Mouse (Mus musculus) spleen, embryonic (tissue): ENCODE measurements at regions not wholly inside any gene's neighbourhood (a gene's known extent, or its start where the extent isn't known, plus 50 kb on each side); places are given as distances from the start of the nearest gene placed in this dataset.

Experiments used
- CTCF ChIA-PET: fragments of 350-600 bp; sonication (Branson Sonifier 250); formaldehyde crosslinking; loops from one replicate; lab custom pipeline; 2022; lab: Charles Lee

DNA sequence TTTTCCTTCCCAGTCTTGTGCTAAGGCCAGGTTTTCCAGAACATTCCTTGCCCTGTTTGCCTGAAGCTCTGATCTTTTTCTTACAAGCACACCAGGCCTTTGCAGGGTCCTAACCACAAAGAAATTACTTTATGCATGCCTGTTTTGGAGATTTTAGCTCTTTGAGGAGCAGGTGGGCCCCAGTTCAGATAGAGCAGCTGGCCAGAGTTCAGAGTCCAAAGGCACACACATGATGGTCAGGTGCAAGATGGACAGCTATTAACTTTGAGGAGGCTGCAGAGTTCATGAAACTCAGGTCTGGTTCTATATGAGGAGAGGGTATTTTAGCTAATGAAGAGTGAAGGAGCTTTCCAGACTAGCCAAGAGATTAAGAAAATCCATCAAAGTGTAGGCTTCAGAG, 125.8 kb upstream of the Maf start:
- CTCF ChIA-PET, result no interaction called here

DNA sequence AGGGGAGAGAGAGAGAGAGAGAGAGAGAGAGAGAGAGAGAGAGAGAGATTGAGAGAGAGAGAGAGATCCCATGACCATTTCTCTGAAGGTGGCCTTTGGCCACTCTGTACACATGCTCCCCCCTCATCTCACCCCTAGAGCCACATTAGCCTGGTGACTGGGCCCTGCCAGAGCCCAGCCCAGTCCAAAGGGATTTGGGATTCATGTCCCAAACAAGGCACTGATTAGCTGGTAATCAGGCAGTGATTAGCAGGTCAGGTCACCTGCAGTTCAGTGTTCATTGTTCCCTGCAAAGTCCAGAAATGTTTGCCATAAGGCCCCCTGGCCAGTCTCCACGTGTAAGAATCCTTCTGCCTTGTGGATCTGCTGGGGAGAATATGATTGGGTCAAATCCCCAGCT, 124.1 kb upstream of the Maf start:
- CTCF ChIA-PET, result no interaction called here

DNA sequence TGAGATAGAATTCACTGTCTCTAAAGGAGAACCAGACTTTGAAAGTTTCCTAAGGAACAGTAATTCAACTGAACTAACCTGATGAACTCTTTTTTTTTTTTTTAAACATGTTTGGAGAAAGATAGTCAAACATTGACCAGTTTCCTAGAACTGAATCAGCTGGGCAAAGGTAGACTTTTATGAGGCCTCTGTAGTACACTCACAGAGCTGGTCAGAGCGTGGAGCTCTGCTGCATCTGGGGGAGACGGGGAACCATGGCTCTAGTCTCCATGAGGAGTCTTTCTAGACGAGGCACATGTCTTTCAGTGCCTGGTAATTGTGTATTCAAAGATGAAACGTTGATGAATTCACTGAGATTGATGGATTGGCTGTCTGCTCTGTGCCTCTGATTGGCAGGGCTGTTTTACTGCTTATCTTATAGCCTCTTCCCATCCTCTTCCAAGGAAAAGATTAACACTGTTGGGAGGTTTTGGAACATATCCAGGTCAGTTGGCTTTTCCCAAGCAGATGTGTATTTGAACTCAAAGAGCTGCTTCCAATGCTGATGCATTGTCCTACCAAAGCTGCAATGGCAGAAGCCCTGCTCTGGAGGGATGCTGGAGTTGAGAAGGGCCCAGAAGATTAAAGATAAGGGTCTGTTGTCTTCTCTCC, 122.5 kb upstream of the Maf start:
- CTCF ChIA-PET, result no interaction called here

DNA sequence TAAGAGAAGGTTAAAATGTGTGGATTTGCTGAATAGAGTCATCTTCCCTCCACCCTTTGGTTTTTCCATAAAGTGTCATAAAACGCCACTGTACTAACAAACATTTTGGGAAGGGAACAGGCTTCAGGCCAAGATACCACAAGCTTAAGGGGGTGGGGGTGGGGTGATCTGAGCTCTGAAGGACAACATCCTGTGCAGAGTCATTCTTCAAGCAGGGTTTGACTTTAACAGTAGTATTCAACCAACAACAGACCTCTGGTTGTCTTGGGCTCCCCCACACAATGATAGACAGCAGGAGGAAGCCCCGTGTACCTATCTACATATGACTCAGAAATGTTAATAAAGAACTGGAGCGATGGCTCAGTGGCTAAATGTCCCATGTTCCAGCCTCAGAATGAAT, 118.9 kb upstream of the Maf start:
- CTCF ChIA-PET, result no interaction called here

DNA sequence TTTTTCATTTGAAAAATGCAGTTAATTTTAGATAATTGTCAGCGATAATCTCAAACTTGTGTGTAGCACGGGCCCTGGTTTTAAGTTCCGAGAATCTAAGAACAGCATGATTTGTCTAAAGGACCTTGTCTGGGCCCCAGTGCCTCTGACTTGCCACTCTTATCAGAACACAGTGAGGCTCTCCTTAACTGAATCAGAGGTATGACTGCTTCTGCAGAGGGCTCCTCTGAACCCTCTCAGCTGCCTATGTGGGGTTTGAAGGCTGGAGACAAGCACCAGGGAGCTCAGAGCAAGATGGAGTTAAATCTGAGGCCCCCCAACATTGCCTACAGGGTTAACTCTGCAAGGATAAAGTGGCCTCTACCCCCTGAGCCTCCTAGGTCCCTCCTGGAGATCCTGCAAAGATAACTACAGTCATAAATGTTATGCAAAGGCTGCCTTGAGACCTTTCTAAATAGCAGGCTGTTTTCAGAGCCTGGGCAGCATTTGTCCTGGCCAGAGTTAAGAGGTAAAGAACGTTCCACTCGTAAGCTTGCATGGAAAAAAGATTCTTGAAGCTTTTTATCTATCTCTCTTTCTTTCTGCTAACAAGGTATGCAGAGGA, 118.4 kb upstream of the Maf start:
- CTCF ChIA-PET, result no interaction called here

DNA sequence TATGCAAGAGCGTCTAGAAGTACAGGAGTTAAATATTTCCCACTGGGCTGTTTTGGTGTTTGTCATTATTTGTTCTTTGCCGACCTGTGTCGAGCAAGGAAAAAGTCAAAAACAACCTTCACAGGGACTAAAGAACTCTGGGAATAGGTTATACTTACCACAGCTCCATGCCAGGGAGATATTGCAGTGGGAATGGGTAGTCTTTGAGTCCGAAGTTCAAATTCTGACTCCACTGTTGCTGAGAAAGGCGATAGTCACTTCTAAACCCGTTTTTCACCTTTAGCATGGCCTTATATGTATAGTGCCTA, 116.8 kb upstream of the Maf start:
- CTCF ChIA-PET, result interaction anchor here (0.6 kb wide), 1 partner anchor 545 kb away, joined by 4 read pairs; no protein-coding TSS in a partner anchor

DNA sequence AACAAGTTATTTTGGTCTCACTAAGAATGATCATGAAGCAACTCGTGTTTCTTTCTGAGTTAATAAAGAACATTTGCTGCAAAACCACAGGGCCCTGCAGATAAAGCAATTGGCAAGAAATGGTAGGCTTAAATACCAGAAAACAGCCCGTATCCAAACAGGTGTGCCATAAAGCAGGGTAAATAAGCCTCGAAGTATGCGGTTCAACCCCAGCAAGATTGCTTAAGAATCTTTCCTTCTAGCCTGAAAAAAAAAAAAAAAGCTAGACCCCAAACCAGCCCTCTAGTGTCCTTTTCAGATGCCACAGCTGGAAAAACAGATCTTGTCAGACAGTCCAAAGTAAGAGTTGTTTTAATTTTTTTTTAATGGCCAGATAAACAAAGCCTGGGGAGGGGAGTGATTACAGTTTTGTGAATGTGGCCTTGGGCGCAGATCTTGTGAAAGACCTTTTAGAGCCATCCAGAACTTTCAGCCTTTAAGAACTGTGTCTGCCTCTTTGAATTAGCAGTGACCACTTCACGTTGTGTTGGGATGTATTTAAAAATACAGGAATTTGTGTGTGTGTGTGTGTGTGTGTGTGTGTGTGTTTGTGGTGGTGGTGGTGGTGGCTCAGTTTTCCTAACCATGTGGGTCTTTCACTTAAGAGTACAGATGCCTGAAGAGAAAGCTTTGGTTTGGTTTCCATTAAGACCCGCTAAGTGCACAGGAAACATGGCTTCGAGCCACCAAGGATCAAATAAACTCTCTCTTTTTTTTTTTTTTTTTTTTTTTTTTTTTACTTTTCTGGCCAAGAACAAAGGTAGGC, 116.3 kb upstream of the Maf start:
- CTCF ChIA-PET, result interaction anchor here (0.6 kb wide), 1 partner anchor 545 kb away, joined by 4 read pairs; no protein-coding TSS in a partner anchor

DNA sequence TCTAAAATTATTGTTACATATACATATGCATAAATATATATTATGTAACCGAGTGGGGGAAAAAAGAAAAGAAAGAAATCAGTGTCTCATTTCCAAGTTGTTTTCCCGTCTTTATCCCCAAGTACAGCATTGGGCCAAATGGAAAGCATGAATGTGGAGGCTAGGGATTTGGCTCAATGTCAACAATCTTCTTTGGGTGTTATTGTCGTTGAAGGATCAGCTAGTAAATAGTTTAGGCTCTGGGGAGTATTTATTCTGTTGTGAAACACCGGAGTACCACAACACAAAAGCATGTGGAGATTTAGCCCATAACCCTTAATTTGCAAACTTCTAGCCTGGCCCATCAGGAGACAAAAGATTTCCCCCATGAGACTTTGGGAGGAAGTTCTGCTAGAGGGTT, 105.8 kb upstream of the Maf start:
- CTCF ChIA-PET, result no interaction called here

DNA sequence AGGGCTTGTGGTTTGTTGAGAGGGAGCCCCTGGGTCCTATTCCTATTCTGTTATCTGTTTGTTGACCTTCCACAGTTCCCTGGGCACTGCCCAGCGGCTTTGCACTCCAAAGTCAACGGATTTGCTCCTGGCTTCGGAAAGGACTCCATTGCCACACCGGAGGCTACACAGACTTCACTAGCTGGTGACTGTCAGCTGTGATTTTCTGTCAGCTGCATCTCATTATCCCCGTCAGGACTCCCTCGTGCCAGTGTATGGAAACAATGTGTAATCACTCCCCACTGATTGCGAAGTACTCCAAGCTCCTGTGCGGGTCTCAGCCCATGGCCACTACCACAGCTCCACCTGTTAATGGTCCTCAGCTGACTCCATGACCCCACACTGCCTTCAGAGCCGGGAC, 99.0 kb upstream of the Maf start:
- CTCF ChIA-PET, result no interaction called here

DNA sequence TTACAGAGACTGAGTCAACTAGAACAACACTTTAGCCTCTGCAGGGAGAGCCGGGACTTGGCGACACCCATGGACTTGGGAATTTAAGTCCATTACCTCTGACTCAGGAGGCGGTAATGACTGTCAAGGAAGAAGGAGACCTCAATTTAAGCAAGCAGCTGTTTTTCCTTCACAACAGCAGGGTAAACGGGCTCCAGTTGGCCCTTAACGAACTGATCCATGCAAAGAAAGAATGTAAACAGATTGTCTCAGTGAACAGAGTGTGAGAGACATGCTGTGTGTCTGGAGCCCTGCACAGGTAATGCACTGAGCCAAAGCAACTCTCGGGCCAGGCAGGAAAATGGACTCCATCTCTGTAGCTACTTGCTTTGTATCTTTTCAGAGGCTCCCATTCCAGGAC, 98.5 kb upstream of the Maf start:
- CTCF ChIA-PET, result no interaction called here

DNA sequence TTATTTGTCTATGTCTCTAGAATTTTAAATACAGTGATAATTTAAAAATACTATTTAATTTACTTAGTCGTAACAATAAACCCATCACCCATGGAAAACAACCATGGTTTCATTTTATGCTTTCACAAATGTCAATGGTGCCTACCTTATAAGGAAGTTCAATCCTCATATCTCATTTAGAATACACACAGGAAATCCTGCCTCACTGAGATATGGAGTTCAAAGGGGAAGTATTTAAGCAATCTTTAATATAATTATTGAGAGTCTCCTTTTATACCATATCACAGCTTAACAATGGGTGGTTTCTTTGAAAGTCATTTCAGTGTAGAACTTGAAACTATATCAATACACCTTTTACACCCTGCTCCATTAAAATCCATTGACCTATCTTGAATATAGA, 86.0 kb upstream of the Maf start:
- CTCF ChIA-PET, result no interaction called here

DNA sequence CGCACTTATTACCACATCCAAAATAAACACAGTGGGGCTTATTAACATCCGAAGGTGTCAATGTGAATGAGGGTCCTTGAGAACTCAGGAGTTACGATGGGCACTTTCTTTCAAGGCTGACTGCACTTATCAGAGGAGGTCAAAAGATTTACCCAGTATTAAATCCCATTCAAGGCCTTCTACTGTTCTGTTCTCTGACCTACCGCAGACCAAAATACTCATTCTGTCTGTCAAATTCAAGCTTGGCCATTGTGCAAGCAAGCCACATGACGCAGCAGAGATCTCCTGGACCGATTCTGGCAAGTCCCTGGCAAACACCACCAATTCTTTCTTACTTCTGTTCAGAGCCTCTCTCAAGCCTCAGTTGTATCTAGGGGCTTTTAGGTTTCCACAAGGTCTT, 80.8 kb upstream of the Maf start:
- CTCF ChIA-PET, result no interaction called here

DNA sequence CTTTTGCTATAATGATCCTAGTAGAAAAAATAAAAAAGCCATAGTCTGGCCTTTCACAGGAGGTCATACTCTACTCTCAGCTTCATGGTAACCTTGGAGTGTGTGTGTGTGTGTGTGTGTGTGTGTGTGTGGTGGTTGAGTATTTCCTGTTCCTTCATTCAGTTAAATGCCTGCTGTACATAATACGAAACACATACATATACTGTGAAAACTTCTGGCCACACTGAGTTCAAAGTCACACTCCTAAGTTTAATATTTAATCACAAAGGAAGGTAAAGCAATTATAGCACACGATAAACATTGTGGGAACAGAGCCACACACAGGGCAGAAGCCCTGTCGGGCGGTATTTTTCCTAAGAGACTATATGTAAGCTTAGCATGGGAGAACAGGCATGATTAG, 78.6 kb upstream of the Maf start:
- CTCF ChIA-PET, result no interaction called here

DNA sequence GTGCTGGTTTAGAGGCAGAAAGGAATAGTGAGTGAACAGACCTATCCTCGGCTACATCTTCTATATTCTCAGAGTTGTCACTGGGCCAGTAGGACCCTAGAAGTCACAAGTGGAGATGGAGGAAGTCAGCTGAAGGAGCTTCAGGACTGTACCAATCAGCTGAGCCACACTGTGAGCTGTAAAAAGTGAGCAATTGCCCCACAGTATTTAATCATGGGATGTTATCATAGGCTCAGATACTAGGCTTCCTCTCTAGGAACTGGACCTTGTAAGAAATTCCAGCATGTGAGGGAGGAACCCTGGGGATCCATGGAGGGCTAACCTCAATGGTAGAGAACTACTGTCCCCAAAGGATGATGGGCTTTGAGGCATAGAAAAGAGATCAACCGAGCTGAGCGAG, 78.2 kb upstream of the Maf start:
- CTCF ChIA-PET, result no interaction called here

DNA sequence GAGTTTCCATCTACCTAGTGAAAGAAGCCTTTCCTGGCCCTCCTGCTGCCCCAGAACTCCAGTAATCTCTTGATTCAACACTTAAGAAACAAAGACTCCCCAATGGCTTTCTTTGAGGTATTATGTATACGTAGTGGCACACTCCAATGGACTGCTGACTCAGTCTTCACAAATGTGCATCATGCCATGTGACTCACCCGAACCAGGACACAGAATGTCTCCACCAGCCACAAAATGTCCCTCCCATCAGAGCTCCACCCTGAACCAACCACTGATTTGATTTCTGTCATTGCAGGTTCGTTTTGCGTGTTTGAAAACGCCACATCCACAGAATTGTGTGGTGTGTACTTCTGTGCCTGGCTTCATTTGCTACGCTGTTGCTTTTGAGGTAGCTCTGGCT, 75.8 kb upstream of the Maf start:
- CTCF ChIA-PET, result no interaction called here

DNA sequence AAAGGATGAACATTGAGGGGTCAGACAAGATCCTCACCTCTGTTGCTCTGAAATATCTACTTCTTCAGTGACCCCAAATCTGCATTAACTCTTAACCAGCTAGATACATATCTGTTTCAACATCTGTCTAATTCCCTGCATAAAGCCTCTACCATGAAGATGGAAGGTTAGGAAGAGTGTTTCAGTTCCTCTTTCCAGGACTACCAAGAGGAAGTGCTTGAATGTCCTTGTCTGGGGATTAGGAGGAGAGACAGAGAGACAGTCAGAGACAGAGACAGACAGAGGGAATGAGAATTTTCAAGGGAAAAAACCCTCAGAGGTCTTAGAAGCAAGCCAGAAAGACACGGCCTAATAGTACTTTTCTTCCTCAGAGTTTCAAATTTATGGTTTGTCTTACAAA, 70.8 kb upstream of the Maf start:
- CTCF ChIA-PET, result no interaction called here

DNA sequence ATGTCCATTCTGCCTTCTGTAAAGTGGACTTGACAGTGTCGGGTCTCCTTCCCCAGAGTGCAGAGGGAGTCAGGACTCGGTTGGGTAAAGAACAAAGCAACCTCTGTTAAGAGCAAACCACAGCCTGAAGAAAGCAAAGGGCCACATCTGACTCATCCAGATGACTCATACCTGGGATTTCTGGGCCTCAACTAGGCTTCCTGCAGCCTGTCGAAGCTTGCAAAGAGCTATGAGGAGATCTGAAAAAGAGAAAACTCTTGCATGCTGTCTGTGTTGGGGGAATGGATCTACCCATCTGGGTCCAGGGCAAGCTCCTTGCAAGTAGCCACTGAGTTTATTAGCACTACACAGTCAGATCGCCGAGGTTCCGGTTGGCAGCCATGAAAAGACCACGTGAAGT, 63.5 kb upstream of the Maf start:
- CTCF ChIA-PET, result no interaction called here

DNA sequence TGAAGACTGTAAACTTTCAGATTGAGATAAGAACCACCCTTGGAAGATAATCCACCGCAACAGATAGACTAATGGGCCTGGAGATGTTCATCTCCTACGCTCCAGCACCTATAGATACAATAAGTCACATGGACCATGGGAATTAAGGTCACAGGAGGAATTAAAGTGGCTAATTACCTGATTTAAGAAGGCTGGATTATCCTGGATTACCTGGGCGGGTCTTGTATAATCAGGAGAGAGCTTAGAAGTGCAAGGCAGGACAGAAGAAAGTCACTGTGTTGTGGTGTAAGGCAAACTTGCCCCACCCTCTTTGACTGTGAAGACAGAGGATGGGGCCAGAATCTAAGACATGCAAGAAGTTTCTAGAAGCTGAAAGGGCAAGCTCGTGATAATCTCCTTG, 61.0 kb upstream of the Maf start:
- CTCF ChIA-PET, result no interaction called here

DNA sequence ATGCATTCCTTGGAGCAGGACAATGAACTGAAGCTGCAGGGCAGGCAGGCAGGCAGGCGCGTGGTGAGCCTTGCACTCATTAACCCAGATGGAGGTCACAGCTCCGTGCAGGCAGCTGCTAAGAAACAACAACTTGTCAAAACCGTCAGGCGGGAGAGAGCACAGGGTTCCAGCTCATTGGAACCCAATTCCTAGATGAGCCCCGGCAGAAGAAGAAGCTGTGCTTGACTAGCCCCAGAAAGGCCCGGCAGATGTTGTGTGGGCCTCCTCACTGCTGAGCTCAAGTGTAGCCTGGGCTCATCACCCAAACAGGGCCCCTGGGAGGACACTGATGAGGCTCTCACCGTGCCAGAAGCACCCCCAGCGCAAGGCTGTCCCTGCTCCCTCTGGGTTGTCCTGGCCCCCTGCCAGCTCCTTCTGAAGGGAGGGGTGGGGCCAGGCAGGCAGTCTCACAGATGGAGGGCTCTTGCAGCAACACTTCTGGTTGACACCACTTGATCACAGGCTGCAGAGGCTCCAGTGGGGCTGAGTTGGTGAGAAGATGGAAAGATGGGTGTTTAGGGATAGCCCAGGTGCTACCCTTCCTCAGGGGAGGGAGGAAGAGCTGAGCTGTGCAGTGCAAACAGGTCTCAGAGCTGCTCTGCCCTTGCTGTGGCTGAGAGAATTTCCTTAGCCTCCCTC, 58.8 kb upstream of the Maf start:
- CTCF ChIA-PET, result no interaction called here

DNA sequence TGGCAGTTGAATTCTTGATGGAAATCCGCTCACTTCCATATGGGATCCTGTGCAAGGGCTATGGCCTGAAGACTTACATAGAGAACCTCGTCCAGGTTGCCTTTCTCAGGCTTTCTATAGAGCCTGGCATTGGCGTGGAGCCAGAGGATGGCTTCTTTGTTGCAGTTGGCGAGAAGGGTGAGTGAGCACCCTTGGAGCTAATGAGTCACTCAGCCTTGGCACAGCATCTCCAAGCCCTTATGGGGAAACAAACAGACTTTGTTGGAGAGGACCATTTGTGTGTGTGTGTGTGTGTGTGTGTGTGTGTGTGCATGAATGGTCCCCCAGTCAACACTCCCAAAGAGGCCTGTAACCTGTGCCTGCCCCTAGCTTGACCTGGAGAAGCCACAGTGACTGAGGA, 57.0 kb upstream of the Maf start:
- CTCF ChIA-PET, result no interaction called here

DNA sequence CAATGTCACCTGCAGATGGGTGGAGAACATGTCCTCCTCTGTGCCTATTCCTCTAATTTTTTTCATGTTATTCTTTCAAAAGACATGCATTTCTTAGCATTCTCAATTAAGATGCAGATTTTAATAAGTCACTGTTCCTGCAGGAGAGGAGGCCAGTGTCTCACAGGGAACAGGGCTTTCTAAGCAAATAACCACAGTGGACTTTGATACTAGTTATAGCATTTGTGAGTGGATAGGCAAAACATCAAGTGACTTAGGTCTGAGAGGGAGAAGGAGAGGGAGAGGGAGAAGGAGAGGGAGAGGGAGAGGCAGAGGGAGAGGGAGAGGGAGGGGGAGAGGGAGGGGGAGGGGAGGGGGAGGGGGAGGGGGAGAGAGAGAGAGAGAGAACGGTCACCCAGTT, 50.4 kb upstream of the Maf start:
- CTCF ChIA-PET, result no interaction called here
